Mouse (Mus musculus) forebrain, embryonic 11.5 days (tissue): ENCODE data around the gene Cdca5. TPM values are rescaled to one million over a fixed set of nuclear protein-coding genes. Genes with fewer than 3 reads are reported as not detected.

Source experiments
- ATAC-seq: fragments of 200-750 bp; cut with Nextera tagmentation; replicated peaks from 2 replicates; pipeline ENCODE4 v1.8.0; 2017; ENCODE audit warnings: moderate TSS enrichment; ENCODE audit not compliant: low FRiP score
- DNase-seq: peaks from one replicate; pipeline ENCODE4 v3.0.0-alpha.2; 2017; ENCODE audit warnings: low spot score
- H3K27ac ChIP-seq: fragments of 300-500 bp; sonication (generic); 2 replicates; pipeline ENCODE4 v1.5.1; 2014; ENCODE audit warnings: low read depth, low read length
- H3K27me3 ChIP-seq: fragments of 300-500 bp; sonication (generic); 2 replicates; pipeline ENCODE4 v1.6.1; 2014; ENCODE audit warnings: mild to moderate bottlenecking, low read length, mixed read lengths; ENCODE audit not compliant: control insufficient read depth, insufficient read depth
- H3K36me3 ChIP-seq: fragments of 300-500 bp; sonication (generic); 2 replicates; pipeline ENCODE4 v1.6.1; 2014; ENCODE audit warnings: mild to moderate bottlenecking, low read length, moderate library complexity, mixed read lengths; ENCODE audit not compliant: control insufficient read depth, insufficient read depth
- H3K4me1 ChIP-seq: fragments of 300-500 bp; sonication (generic); replicated peaks from 2 replicates; pipeline ENCODE4 v1.6.1; 2014; ENCODE audit warnings: low read length, mixed read lengths; ENCODE audit not compliant: control insufficient read depth, insufficient read depth
- H3K4me2 ChIP-seq: fragments of 300-500 bp; sonication (generic); 2 replicates; pipeline ENCODE4 v1.6.1; 2014; ENCODE audit warnings: low read depth, mild to moderate bottlenecking, low read length, moderate library complexity, mixed read lengths; ENCODE audit not compliant: severe bottlenecking
- H3K4me3 ChIP-seq: fragments of 300-500 bp; sonication (generic); 2 replicates; pipeline ENCODE4 v1.5.1; 2014; ENCODE audit warnings: low read depth, low read length
- H3K9ac ChIP-seq: fragments of 300-500 bp; sonication (generic); 2 replicates; pipeline ENCODE4 v1.6.1; 2014; ENCODE audit warnings: low read length
- H3K9me3 ChIP-seq: fragments of 300-500 bp; sonication (generic); 2 replicates; pipeline ENCODE4 v1.6.1; 2016; ENCODE audit warnings: low read length, mixed read lengths; ENCODE audit not compliant: control insufficient read depth
- WGBS: fragments of 180-500 bp; shearing (Covaris S2); extraction: QIAGEN DNeasy Blood & Tissue Kit; methylation state at CpG from one replicate; pipeline ENCODE4 v1.1.7; 2014; 5-methylcytosine and 5-hydroxymethylcytosine counted together
- polyA plus RNA-seq: library from polyadenylated mRNA; unstranded; fragments of >200 nt; fragmentation: Nextera tagmentation; extraction: Ambion mirVana; gene quantifications from 2 replicates; pipeline ENCODE4 v1.2.1, GENCODE M21; 2014

Gene Cdca5
- polyA plus RNA-seq, 1 experiment from 2014 or later: 75.5 TPM

DNA sequence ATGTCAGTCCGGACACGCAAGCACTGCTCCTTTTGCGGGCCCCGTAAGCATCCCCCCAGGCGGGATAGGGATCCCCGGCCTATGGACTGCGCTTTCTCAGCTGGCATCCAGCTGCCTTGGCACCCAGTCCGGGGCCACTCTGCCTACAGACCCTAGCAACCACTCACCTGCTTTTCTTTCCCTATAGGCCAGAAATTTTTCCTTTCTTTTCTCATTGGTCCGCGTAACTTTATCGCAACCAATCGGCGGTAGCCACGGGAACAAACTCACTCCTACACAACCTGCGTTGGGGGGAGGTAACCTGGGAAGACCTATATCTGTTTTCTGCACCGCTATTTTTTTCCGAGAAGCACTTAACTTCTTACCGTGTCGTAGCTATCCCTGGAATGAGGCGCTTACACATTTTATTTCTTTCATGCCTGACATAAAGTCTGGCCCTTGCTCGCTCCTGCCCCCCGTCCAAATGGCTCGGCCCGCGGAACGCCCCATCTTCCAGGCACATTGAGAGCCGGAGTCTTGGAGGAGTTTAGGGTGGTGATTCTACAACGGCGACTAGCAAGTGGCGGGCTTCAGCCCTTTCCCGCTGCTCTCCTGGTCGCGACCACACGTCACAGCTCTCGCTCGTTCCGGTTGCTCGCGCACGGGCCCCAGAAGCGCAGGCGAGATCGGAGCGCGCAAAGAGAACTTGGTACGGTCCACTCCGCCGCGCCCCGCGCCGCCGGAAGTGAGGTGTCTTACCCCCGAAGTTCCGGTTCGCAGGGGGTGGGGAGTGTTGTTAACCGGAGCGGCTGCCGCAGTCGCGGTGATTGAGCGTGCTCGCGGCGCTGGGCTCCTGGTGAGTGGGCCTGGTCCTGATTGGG lies 38.3 kb upstream of the Cdca5 start, which contains the start of gene Syvn1:
Syvn1 (plus strand) TSS at position 283 of the 860 bp plus-strand sequence.
- peak; percentile 92 for ATAC-seq
- peak within 1 kb of the TSS; percentile 88 for H3K4me3 ChIP-seq
- H3K9me3 ChIP-seq: no peaks in the 10 kb centered on the region
- H3K9ac ChIP-seq: peak within 1 kb of the TSS; percentile 96
- H3K4me2 ChIP-seq: peak within 1 kb of the TSS; percentile 95
- peak within 1 kb of the TSS; percentile 98 for H3K27ac ChIP-seq
- WGBS: under 1% methylated on average over 65 of the region's 65 CpGs
- peak; percentile 94 for DNase-seq
- peaks cover 12% of the 10 kb centered on the region for H3K4me1 ChIP-seq
- peaks cover 17% of the 10 kb centered on the region for H3K36me3 ChIP-seq
- no peaks in the 10 kb centered on the region for H3K27me3 ChIP-seq

DNA sequence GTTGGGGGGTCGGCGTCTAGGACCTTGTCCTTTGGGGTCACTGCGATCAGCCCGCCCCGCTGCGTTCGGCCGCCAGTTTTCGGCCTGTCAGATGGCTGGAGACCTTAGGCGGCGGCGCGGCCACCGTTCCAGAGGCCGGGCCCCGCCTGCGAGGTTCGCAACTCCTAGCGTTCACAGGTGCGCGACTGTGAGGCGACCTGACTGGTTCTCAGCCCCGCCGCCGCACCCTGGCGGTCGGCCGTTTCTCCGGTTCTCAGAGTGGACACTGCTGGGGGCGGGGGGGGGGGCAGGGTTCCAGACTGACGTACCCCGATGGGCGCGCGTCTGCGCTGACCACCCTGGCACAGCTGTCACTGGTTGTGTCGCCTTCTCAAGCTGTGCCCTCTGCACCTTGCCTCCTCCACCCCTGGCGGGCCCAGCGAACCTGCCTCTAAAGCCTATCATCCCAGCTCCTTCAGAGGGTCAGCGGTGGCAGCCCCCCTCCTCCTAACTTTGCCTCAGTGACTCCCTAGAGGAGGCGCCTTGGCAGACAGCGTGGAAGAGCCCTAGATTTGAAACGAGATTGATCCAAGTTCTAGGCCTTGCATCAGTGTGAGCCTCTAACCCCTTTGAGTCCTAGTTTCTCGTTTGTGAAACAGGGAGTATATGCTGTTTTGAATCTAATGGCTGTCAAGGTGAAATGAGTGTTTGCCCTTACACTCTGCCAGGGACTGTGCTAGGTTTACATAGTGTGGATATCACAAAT lies 37.5 kb upstream of the Cdca5 start:
- Histone ChIP-seq H3K4me3 (peak overlapping the region; percentile 88), H3K27me3 (no peaks in the 10 kb centered on the region), H3K9me3 (no peaks in the 10 kb centered on the region), H3K9ac (peak overlapping the region; percentile 96), H3K27ac (peak overlapping the region; percentile 98), H3K4me2 (peak overlapping the region; percentile 95), H3K4me1 (peaks cover 12% of the 10 kb centered on the region), H3K36me3 (peaks cover 18% of the 10 kb centered on the region)
- DNase-seq (no peak), ATAC-seq (peak; percentile 10)
- WGBS: 3% methylated on average over 44 of the region's 44 CpGs

- H3K27me3 ChIP-seq: no peaks in the 10 kb centered on the region
- DNase-seq: no peak
- peak overlapping the region; percentile 96 for H3K9ac ChIP-seq
- no peaks in the 10 kb centered on the region for H3K9me3 ChIP-seq
- ATAC-seq: no peak
- no peak overlapping the region for H3K27ac ChIP-seq
- peaks cover 21% of the 10 kb centered on the region for H3K36me3 ChIP-seq
- H3K4me2 ChIP-seq: peak overlapping the region; percentile 95
- H3K4me1 ChIP-seq: peaks cover 12% of the 10 kb centered on the region
- peak overlapping the region; percentile 88 for H3K4me3 ChIP-seq
- 89% methylated on average over 8 of the region's 8 CpGs for WGBS
Observed at GRCm38 (mm10) chr19:6047899-6048166, 37.0 kb upstream of the Cdca5 start.

- Histone ChIP-seq H3K27me3 (no peaks in the 10 kb centered on the region), H3K4me3 (no peak overlapping the region), H3K9me3 (no peaks in the 10 kb centered on the region), H3K4me1 (peaks cover 12% of the 10 kb centered on the region), H3K4me2 (no peak overlapping the region), H3K9ac (no peak overlapping the region; the same call in 1 of the 2 replicates), H3K36me3 (peaks cover 28% of the 10 kb centered on the region), H3K27ac (no peak overlapping the region)
- DNase-seq (no peak), ATAC-seq (no peak)
- WGBS: 85% methylated on average over 11 of the region's 11 CpGs
Observed at GRCm38 (mm10) chr19:6048681-6049410, 35.9 kb upstream of the Cdca5 start.

DNA sequence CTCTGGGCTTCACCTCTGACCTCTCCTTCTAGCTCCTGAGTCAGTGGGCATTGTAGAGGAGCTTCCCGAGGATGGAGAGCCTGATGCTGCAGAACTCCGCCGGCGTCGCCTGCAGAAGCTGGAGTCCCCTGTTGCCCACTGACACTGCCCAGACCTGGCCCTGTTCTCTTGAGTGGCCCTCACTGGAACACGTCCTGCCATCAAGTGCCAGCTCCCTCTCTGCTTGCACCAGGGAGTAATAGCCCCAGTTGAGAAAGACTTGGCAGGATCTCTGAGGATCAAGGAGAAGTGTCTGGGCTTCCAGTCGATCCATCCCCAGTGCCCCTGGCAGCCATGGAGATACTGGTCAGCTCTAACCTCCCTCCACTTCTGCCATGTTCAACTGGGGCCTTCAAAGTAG lies 32.3 kb upstream of the Cdca5 start:
- H3K9ac ChIP-seq: no peak overlapping the region
- no peaks in the 10 kb centered on the region for H3K9me3 ChIP-seq
- ATAC-seq: no peak
- H3K36me3 ChIP-seq: peaks cover 34% of the 10 kb centered on the region
- DNase-seq: peak; percentile 43
- no peak overlapping the region for H3K27ac ChIP-seq
- WGBS: 84% methylated on average over 7 of the region's 7 CpGs
- no peak overlapping the region for H3K4me3 ChIP-seq
- no peaks in the 10 kb centered on the region for H3K27me3 ChIP-seq
- H3K4me2 ChIP-seq: no peak overlapping the region
- peaks cover 12% of the 10 kb centered on the region for H3K4me1 ChIP-seq

- Histone ChIP-seq H3K27ac (no peak overlapping the region), H3K9me3 (no peaks in the 10 kb centered on the region), H3K9ac (no peak overlapping the region), H3K27me3 (no peaks in the 10 kb centered on the region), H3K4me2 (no peak overlapping the region), H3K4me3 (no peak overlapping the region), H3K4me1 (peaks cover 12% of the 10 kb centered on the region), H3K36me3 (peaks cover 35% of the 10 kb centered on the region)
- WGBS: 88% methylated on average over 5 of the region's 5 CpGs
- DNase-seq (no peak), ATAC-seq (no peak)
Observed at GRCm38 (mm10) chr19:6054296-6054695, 30.5 kb upstream of the Cdca5 start.

- peak overlapping the region; percentile 90 for H3K9ac ChIP-seq
- H3K4me1 ChIP-seq: peaks cover 14% of the 10 kb centered on the region
- 57% methylated on average over 4 of the region's 4 CpGs for WGBS
- H3K27me3 ChIP-seq: no peaks in the 10 kb centered on the region
- ATAC-seq (no peak), DNase-seq (no peak)
- H3K36me3 ChIP-seq: peaks cover 20% of the 10 kb centered on the region; the same call in 1 of the 2 replicates
- no peak overlapping the region for H3K27ac ChIP-seq
- peak overlapping the region; percentile 82 for H3K4me3 ChIP-seq
- H3K4me2 ChIP-seq: peak overlapping the region; percentile 81
- no peaks in the 10 kb centered on the region for H3K9me3 ChIP-seq
Observed at GRCm38 (mm10) chr19:6056696-6057095, 28.1 kb upstream of the Cdca5 start.

- H3K9ac ChIP-seq: peak within 1 kb of the TSS; percentile 90
Observed at GRCm38 (mm10) chr19:6057313-6058096, 27.3 kb upstream of the Cdca5 start, which contains the start of the genes Mrpl49 and Fau. Mrpl49 (minus strand) TSS chr19:6057785. Fau (plus strand) TSS chr19:6057844.

More at GRCm38 (mm10) chr19:6057313-6058096, 27.3 kb upstream of the Cdca5 start, which contains the start of the genes Mrpl49 and Fau:
- no peaks in the 10 kb centered on the region for H3K9me3 ChIP-seq
- H3K4me3 ChIP-seq: peak within 1 kb of the TSS; percentile 82
- H3K4me1 ChIP-seq: peaks cover 21% of the 10 kb centered on the region
- H3K36me3 ChIP-seq: peaks cover 19% of the 10 kb centered on the region; the same call in 1 of the 2 replicates
- H3K27me3 ChIP-seq: no peaks in the 10 kb centered on the region
- H3K27ac ChIP-seq: peak within 1 kb of the TSS; percentile 48
- peak; percentile 100 for DNase-seq
- WGBS: under 1% methylated on average over 63 of the region's 63 CpGs
- ATAC-seq: peak; percentile 90
- peak within 1 kb of the TSS; percentile 81 for H3K4me2 ChIP-seq
